Mouse (Mus musculus) cerebellum, adult 2 months (tissue): Measurements from ENCODE around the gene Tbc1d17. TPM values are rescaled to one million over a fixed set of nuclear protein-coding genes. Genes with fewer than 3 reads are reported as not detected.

Source experiments
- DNase-seq, 2 experiments: peaks; one replicate each; pipeline ENCODE4 v3.0.0; 2021
- H3K27ac ChIP-seq: fragments of 200-500 bp; 2 replicates; pipeline ENCODE4 v1.5.1; 2012; ENCODE audit warnings: low read length, control low read depth, inconsistent platforms; ENCODE audit not compliant: insufficient read depth
- H3K27me3 ChIP-seq: fragments of 200-500 bp; 2 replicates; pipeline ENCODE4 v1.6.1; 2012; ENCODE audit warnings: inconsistent platforms, mild to moderate bottlenecking, low read length, moderate library complexity; ENCODE audit not compliant: control insufficient read depth, insufficient read depth
- H3K4me1 ChIP-seq: fragments of 200-500 bp; 2 replicates; pipeline ENCODE4 v1.6.1; 2011; ENCODE audit warnings: low read length; ENCODE audit not compliant: control insufficient read depth, insufficient read depth
- H3K4me3 ChIP-seq: fragments of 200-500 bp; replicated peaks from 2 replicates; pipeline ENCODE3; 2011; ENCODE audit warnings: mild to moderate bottlenecking, low read depth, low read length, control low read depth; ENCODE audit not compliant: insufficient read depth
- CTCF ChIP-seq: fragments of 200-500 bp; IDR thresholded peaks from 2 replicates; pipeline ENCODE4 v1.5.1; 2011; ENCODE audit warnings: low read depth, mild to moderate bottlenecking, control low read depth, low read length, moderate library complexity, borderline replicate concordance; ENCODE audit not compliant: insufficient read depth
- POLR2A ChIP-seq: fragments of 200-500 bp; IDR thresholded peaks from 2 replicates; pipeline ENCODE4 v1.6.1; 2011; ENCODE audit warnings: low read length, control low read depth, borderline replicate concordance; ENCODE audit not compliant: insufficient read depth
- WGBS: fragments of 180-500 bp; shearing (Covaris S2); methylation state at CpG from one replicate; pipeline ENCODE4 v1.1.7; 2018; 5-methylcytosine and 5-hydroxymethylcytosine counted together
- polyA plus RNA-seq: library from polyadenylated mRNA; depleted of rRNA; stranded (reverse); fragments of >200 nt; gene quantifications from 2 replicates; pipeline ENCODE4 v1.2.3, GENCODE M21; 2012

The Tbc1d17 gene
- polyA plus RNA-seq, 1 experiment = 119 TPM

DNA sequence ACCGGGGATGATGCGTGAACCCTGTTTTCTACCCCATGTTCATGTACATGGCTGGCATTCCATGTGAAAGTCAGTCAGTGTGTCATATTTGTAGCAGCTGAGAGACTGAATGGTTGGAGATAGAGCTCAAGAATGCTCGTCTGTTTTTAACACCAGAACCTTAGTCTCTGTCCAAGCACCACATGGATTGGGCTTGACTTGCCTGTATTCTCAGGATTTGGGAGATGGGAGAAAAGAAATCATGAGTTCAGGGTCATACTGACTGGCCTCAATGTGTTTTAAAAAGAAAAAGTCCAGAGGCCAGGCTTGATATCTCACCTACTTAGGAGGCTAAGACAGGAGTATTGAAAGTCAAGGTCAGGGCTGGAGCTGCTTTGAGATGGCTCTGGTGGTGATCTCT is 31.4 kb downstream of the Tbc1d17 start:
- peaks cover 14% of the 10 kb centered on the region for H3K4me1 ChIP-seq
- H3K4me3 ChIP-seq = peak overlapping the region; percentile 83
- 10% methylated on average over 3 of the region's 3 CpGs for WGBS
- DNase-seq = no peak
- no peaks in the 10 kb centered on the region for H3K27me3 ChIP-seq
- TF ChIP-seq CTCF (no peak), POLR2A (no peak)
- peak overlapping the region; percentile 7; the same call in 1 of the 2 replicates for H3K27ac ChIP-seq

DNA sequence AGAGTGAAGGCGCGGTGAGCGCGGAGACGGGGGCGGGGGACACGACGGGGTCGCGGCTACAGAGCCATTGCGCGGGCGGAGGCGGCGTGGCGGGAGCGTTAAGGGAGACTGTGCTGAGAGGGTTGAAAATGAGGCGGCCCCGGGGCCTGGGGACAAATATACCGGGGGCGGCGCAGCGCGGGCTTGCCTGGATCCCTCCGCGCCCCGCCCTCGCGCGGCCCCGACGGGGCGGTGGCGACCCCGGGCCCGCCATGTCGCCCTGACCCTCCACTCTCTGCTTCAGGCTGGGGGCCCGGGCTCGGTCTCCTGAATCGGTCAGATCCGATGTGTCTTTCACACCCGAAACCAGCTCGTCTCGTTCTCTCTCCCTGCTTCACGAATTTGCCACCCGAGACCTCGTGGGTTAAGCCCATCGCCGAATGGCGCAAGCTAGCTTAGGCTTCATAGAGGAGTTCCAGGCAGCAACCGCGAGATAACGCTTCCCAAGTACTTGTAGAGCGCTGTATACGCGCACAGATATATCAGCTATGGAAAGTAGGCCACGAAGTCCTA is 32.3 kb downstream of the Tbc1d17 start, which contains the start of gene Atf5:
Gene Atf5, minus strand, starts transcription at position 189 of the 552 bp plus-strand sequence.
- WGBS = under 1% methylated on average over 57 of the region's 57 CpGs
- Histone ChIP-seq H3K4me3 (peak within 1 kb of the TSS; percentile 83), H3K4me1 (peaks cover 14% of the 10 kb centered on the region), H3K27me3 (no peaks in the 10 kb centered on the region), H3K27ac (peak within 1 kb of the TSS; percentile 79)
- no peak for DNase-seq
- TF ChIP-seq CTCF = no peak
- TF ChIP-seq POLR2A = no peak

- WGBS = under 1% methylated on average over 62 of the region's 62 CpGs
These were observed 33.0 kb downstream of the Tbc1d17 start, which contains the start of the genes Nup62 and Il4i1 for GRCm38 (mm10) chr7:44815721-44816469. Gene Nup62 (plus strand): TSS chr7:44816088. Gene Il4i1 (plus strand): TSS chr7:44816387.

DNA sequence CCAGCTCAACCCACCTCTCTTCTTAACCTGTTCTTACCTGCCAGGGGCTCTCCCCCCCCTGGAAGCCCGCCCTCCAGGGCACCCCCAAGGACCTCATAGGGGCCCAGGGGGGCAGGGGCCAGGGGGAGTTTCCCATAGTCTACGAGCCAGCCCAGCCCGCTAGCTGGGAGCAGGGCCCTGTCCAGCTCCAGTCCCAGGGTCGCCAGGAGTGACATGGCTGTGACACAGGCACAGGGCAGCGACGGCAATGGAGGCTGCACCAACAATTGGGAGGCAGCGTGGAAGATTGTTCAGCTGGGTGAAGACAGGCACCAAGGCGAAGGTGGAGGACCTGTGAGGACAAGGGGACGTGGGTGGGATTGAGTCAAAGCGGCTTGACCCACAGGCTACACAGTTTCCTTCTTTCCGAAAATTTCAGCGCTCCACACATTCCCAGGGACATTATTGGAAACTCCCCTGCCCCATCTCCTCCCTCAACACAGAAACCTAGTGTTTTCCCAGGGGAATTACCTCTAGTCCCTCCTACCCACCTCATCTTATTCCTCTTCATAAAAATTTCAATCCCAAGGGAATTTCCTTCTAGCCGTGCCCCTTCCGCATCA is 33.8 kb downstream of the Tbc1d17 start:
- no peak for TF ChIP-seq CTCF
- TF ChIP-seq POLR2A = no peak
- peaks cover 13% of the 10 kb centered on the region for H3K4me1 ChIP-seq
- H3K4me3 ChIP-seq = peak overlapping the region; percentile 83
- WGBS = 24% methylated on average over 14 of the region's 14 CpGs
- H3K27ac ChIP-seq = no peak overlapping the region
- DNase-seq = peak; percentile 34 to 41
- H3K27me3 ChIP-seq = no peaks in the 10 kb centered on the region

More at GRCm38 (mm10) chr7:44815721-44816469, 33.0 kb downstream of the Tbc1d17 start, which contains the start of the genes Nup62 and Il4i1:
- Histone ChIP-seq H3K27ac (peak within 1 kb of the TSS; percentile 79), H3K27me3 (no peaks in the 10 kb centered on the region), H3K4me1 (peaks cover 14% of the 10 kb centered on the region), H3K4me3 (peak within 1 kb of the TSS; percentile 83)
- peak; percentile 51; the same call in 1 of the 2 replicates for TF ChIP-seq POLR2A
- TF ChIP-seq CTCF = no peak
- peak; percentile 98 for DNase-seq

DNA sequence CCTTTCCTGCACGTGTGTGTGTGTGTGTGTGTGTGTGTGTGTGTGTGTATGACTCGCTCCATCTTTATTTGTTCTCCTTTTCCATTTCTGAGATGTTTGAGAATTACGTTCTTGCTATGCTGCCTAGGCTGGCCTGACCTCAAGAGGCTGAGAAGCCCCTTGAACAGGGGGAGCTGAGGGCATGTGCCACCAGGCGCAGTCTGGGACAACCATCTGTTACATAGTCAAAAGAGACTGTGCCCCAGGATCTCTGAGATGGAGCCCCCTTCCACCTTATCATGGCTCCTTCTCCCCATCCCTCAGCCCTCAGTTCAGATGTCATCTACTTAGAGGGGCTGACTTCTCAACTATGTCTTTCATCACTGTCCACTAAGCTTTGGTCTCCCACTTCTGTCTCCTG is 34.5 kb downstream of the Tbc1d17 start:
- 89% methylated on average over 4 of the region's 4 CpGs for WGBS
- Histone ChIP-seq H3K4me1 (peaks cover 8% of the 10 kb centered on the region), H3K27ac (no peak overlapping the region), H3K27me3 (no peaks in the 10 kb centered on the region), H3K4me3 (no peak overlapping the region)
- TF ChIP-seq POLR2A (no peak), CTCF (no peak)
- DNase-seq = no peak

DNA sequence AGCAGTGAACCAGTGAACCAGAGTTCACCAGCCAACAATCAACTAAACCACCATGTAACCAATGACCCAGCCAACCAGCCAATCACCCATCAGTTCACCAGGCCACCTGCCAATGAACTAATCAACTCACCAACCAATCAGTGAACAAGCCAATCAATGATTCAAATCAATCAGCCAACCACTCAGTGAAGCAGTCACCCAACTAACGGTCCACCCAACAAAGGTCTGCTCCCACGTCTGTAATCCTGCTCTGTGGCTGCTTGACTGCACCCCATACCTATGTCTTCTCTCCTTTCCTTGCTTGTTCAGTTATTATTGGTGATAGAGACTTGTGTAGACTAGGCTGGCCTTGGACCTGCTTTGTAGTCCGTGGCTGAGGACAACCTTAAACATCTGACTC is 34.9 kb downstream of the Tbc1d17 start:
- no peak for TF ChIP-seq CTCF
- TF ChIP-seq POLR2A = no peak
- no peaks in the 10 kb centered on the region for H3K27me3 ChIP-seq
- no peak overlapping the region for H3K4me3 ChIP-seq
- H3K4me1 ChIP-seq = peaks cover 8% of the 10 kb centered on the region
- WGBS = 93% methylated on average over 3 of the region's 3 CpGs
- H3K27ac ChIP-seq = no peak overlapping the region
- DNase-seq = no peak

- H3K4me1 ChIP-seq = peaks cover 3% of the 10 kb centered on the region; the same call in 1 of the 2 replicates
- no peaks in the 10 kb centered on the region for H3K27me3 ChIP-seq
- 90% methylated on average over 20 of the region's 20 CpGs for WGBS
- TF ChIP-seq POLR2A (no peak), CTCF (no peak)
- H3K4me3 ChIP-seq = no peak overlapping the region
- H3K27ac ChIP-seq = no peak overlapping the region
- DNase-seq = peak in 1 of 2 experiments; percentile 10
These were observed 36.1 kb downstream of the Tbc1d17 start for GRCm38 (mm10) chr7:44812651-44813325.
